Mouse (Mus musculus) gastrocnemius, postnatal 4 days (tissue): Measurements from ENCODE around the gene Gng7. TPM values are rescaled to one million over a fixed set of nuclear protein-coding genes. Genes with fewer than 3 reads are reported as not detected.

ENCODE experiments used
- DNase-seq, 2 experiments: peaks; one replicate each; pipeline ENCODE4 v3.0.0; 2021 to 2022; ENCODE audit warnings: low spot score in 2 of 2, mixed read lengths in 2 of 2
- total RNA-seq, 2 experiments: library from RNA; stranded (reverse); gene quantifications; 2 replicates each; pipeline ENCODE4 v1.2.3; 2021

Gng7 gene
- total RNA-seq, 2 experiments from 2014 or later: 1.9 to 2.0 TPM

GRCm38 (mm10) chr10:80947802-80948201, 66.9 kb downstream of the Gng7 start:
- DNase-seq: no peak

- no peak for DNase-seq
Observed at GRCm38 (mm10) chr10:80946684-80947437, 67.9 kb downstream of the Gng7 start.

- no peak for DNase-seq
Observed at GRCm38 (mm10) chr10:80944231-80944630, 70.5 kb downstream of the Gng7 start.

- no peak for DNase-seq
Observed at GRCm38 (mm10) chr10:80943701-80944100, 71.0 kb downstream of the Gng7 start.

- DNase-seq: no peak
Observed at GRCm38 (mm10) chr10:80942919-80943318, 71.8 kb downstream of the Gng7 start.

- no peak for DNase-seq
Observed at GRCm38 (mm10) chr10:80940988-80941347, 73.8 kb downstream of the Gng7 start.

- peak in 1 of 2 experiments; percentile 56 for DNase-seq
Observed at GRCm38 (mm10) chr10:80940320-80940987, 74.3 kb downstream of the Gng7 start.

- DNase-seq: peak in 1 of 2 experiments; percentile 79
Observed at GRCm38 (mm10) chr10:80939671-80940070, 75.1 kb downstream of the Gng7 start.

- DNase-seq: peak in 1 of 2 experiments; percentile 39
Observed at GRCm38 (mm10) chr10:80938831-80939550, 75.8 kb downstream of the Gng7 start.

GRCm38 (mm10) chr10:80937646-80938045, 77.1 kb downstream of the Gng7 start:
- peak in 1 of 2 experiments; percentile 54 for DNase-seq

- DNase-seq: no peak
Observed at GRCm38 (mm10) chr10:80936810-80937164, 78.0 kb downstream of the Gng7 start.

- DNase-seq: peak in 1 of 2 experiments; percentile 77
Observed at GRCm38 (mm10) chr10:80936135-80936809, 78.5 kb downstream of the Gng7 start.

GRCm38 (mm10) chr10:80935698-80936097, 79.0 kb downstream of the Gng7 start:
- no peak for DNase-seq

GRCm38 (mm10) chr10:80935241-80935640, 79.5 kb downstream of the Gng7 start:
- DNase-seq: no peak

- DNase-seq: no peak
Observed at GRCm38 (mm10) chr10:80934136-80934985, 80.4 kb downstream of the Gng7 start.

GRCm38 (mm10) chr10:80933421-80933979, 81.2 kb downstream of the Gng7 start:
- DNase-seq: no peak

- no peak for DNase-seq
Observed at GRCm38 (mm10) chr10:80932700-80933420, 81.9 kb downstream of the Gng7 start.

GRCm38 (mm10) chr10:80932206-80932605, 82.5 kb downstream of the Gng7 start:
- no peak for DNase-seq

GRCm38 (mm10) chr10:80931695-80932094, 83.0 kb downstream of the Gng7 start:
- no peak for DNase-seq
